Mouse (Mus musculus) spleen, postnatal 10 days (tissue): ENCODE measurements around the gene Cct3.
"Not testable (repeated sequence)": the region's sequence is repeated elsewhere in the genome, so short reads cannot be mapped to it uniquely, and the experiment has no call there.

Source experiments
- DNase-seq, 2 experiments: peaks; one replicate each; pipeline ENCODE4 v3.0.0; 2021 to 2022; ENCODE audit warnings: low spot score in 2 of 2

Cct3 gene

GRCm38 (mm10) chr3:88291970-88292369 is 4.9 kb upstream of the Cct3 start:
- peak in 1 of 2 experiments; percentile 58 for DNase-seq

- not testable (repeated sequence) for DNase-seq
These were observed 1.6 kb upstream of the Cct3 start for GRCm38 (mm10) chr3:88295272-88295671.

- DNase-seq: no peak
These were observed 781 bp upstream of the Cct3 start for GRCm38 (mm10) chr3:88296110-88296560.

- peak in 1 of 2 experiments; percentile 52 for DNase-seq
These were observed 470 bp downstream of the Cct3 start for GRCm38 (mm10) chr3:88297321-88297851.

- DNase-seq: no peak
These were observed 2.3 kb downstream of the Cct3 start for GRCm38 (mm10) chr3:88299172-88299571.

GRCm38 (mm10) chr3:88324951-88325405 is 28.1 kb downstream of the Cct3 start, which contains the start of gene Glmp:
Gene Glmp (plus strand): TSS chr3:88325023.
- peak; percentile 26 to 62 for DNase-seq

GRCm38 (mm10) chr3:88328956-88329355 is 32.0 kb downstream of the Cct3 start:
- DNase-seq: no peak

GRCm38 (mm10) chr3:88331282-88331681 is 34.4 kb downstream of the Cct3 start:
- DNase-seq: peak; percentile 54 to 77

GRCm38 (mm10) chr3:88334029-88334658 is 37.2 kb downstream of the Cct3 start:
- no peak for DNase-seq

- no peak for DNase-seq
These were observed 38.1 kb downstream of the Cct3 start for GRCm38 (mm10) chr3:88334902-88335435.

- DNase-seq: peak; percentile 31 to 49
These were observed 38.6 kb downstream of the Cct3 start for GRCm38 (mm10) chr3:88335436-88336053.

GRCm38 (mm10) chr3:88336058-88337013 is 39.4 kb downstream of the Cct3 start, which contains the start of the genes Tmem79 and Smg5:
Gene Tmem79 (minus strand): TSS chr3:88336148.
Gene Smg5 (plus strand): TSS chr3:88336260.
- DNase-seq: peak; percentile 97 to 98

GRCm38 (mm10) chr3:88337367-88338020 is 40.6 kb downstream of the Cct3 start:
- peak in 1 of 2 experiments; percentile 29 for DNase-seq

- no peak for DNase-seq
These were observed 41.4 kb downstream of the Cct3 start for GRCm38 (mm10) chr3:88338316-88338715.

- DNase-seq: no peak
These were observed 42.1 kb downstream of the Cct3 start for GRCm38 (mm10) chr3:88339006-88339405.

- no peak for DNase-seq
These were observed 53.8 kb downstream of the Cct3 start for GRCm38 (mm10) chr3:88350732-88351131.

- DNase-seq: no peak
These were observed 56.0 kb downstream of the Cct3 start for GRCm38 (mm10) chr3:88352907-88353306.

- DNase-seq: no peak
These were observed 57.7 kb downstream of the Cct3 start for GRCm38 (mm10) chr3:88354396-88355165.

GRCm38 (mm10) chr3:88359584-88359983 is 62.7 kb downstream of the Cct3 start:
- DNase-seq: no peak

GRCm38 (mm10) chr3:88359989-88360388 is 63.1 kb downstream of the Cct3 start:
- DNase-seq: no peak
